Mouse (Mus musculus): Measurements from ENCODE around the gene Arid5b. TPM values are rescaled to one million over a fixed set of nuclear protein-coding genes. Genes with fewer than 3 reads are reported as not detected.

The Arid5b gene
- total and polyA plus RNA-seq, 2 experiments from 2014 or later = 11.4 to 14.5 TPM

DNA sequence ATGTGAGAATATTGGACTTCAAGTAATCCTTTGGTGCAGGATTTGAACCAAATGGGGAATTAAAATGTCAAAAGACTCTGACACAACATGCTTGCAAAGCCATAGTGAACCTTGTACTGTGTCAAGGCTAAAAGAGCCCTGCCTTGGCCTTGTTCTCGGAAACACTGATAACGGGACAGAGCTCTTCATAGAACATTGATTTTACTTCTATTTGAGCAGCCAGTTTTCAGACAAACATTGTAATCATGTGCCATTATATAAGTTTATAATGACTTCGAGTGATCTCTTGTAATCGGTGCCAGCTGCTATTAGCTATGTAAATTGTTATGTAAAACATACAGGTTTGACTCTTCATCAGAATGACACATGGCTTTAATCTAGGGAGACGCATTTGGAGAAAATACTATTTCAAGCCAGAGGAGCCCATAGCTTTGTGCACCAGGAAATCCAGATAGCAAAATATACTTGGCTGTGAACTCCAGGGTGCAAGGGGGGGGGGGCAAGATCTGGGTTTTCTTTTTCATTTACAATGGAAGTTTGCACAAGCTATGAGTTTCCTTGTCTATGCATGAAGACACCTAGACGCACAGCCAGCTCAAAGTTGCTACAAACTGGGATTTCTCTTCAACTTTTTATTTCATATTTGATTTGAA, 150.8 kb downstream of the Arid5b start:
- no peak for DNase-seq (ENCODE audit: low spot score)
- Histone ChIP-seq H3K4me2 (ENCODE audit: low read depth, low read length) (peak overlapping the region; percentile 29; the same call in 1 of the 2 replicates), H3K36me3 (replicated peaks; ENCODE audit: control insufficient read depth, insufficient read depth, low read length) (peaks cover 52% of the 10 kb centered on the region), H3K27ac (ENCODE audit: low read depth) (peak overlapping the region; percentile 82), H3K4me3 (ENCODE audit: low read depth, low read length) (no peak overlapping the region), H3K9me3 (replicated peaks; ENCODE audit: control insufficient read depth, low read length) (no peaks in the 10 kb centered on the region), H3K27me3 (ENCODE audit: control insufficient read depth, insufficient read depth, low read length) (no peaks in the 10 kb centered on the region), H3K4me1 (ENCODE audit: control insufficient read depth, insufficient read depth) (peaks cover 74% of the 10 kb centered on the region), H3K9ac (replicated peaks; ENCODE audit: low read depth, low read length) (no peak overlapping the region; the same call in 1 of the 2 replicates)
- ATAC-seq (ENCODE audit: insufficient read depth, low read depth) = no peak
- TF ChIP-seq EP300 (IDR thresholded peaks at IDR 0.05; ENCODE audit: low read depth) (no peak; the same call in 1 of the 2 replicates), CTCF (IDR thresholded peaks at IDR 0.05; ENCODE audit: low read depth) (no peak)
- 28% methylated on average over 6 of the region's 6 CpGs for WGBS

- peaks cover 67% of the 10 kb centered on the region for H3K4me1 ChIP-seq (ENCODE audit: control insufficient read depth, insufficient read depth)
- WGBS = 10% methylated on average over 2 of the region's 2 CpGs
- H3K27ac ChIP-seq (ENCODE audit: low read depth) = peak overlapping the region; percentile 82
- no peak for DNase-seq (ENCODE audit: low spot score)
- TF ChIP-seq EP300 (IDR thresholded peaks at IDR 0.05; ENCODE audit: low read depth) (no peak), CTCF (IDR thresholded peaks at IDR 0.05; ENCODE audit: low read depth) (no peak)
- peaks cover 48% of the 10 kb centered on the region for H3K36me3 ChIP-seq (replicated peaks; ENCODE audit: control insufficient read depth, insufficient read depth, low read length)
- H3K9me3 ChIP-seq (replicated peaks; ENCODE audit: control insufficient read depth, low read length) = no peaks in the 10 kb centered on the region
- no peak overlapping the region for H3K9ac ChIP-seq (replicated peaks; ENCODE audit: low read depth, low read length)
- H3K4me2 ChIP-seq (ENCODE audit: low read depth, low read length) = no peak overlapping the region
- H3K27me3 ChIP-seq (ENCODE audit: control insufficient read depth, insufficient read depth, low read length) = no peaks in the 10 kb centered on the region
- H3K4me3 ChIP-seq (ENCODE audit: low read depth, low read length) = no peak overlapping the region
- no peak for ATAC-seq (ENCODE audit: insufficient read depth, low read depth)
These were observed 151.4 kb downstream of the Arid5b start for GRCm38 (mm10) chr10:68127104-68127503.

DNA sequence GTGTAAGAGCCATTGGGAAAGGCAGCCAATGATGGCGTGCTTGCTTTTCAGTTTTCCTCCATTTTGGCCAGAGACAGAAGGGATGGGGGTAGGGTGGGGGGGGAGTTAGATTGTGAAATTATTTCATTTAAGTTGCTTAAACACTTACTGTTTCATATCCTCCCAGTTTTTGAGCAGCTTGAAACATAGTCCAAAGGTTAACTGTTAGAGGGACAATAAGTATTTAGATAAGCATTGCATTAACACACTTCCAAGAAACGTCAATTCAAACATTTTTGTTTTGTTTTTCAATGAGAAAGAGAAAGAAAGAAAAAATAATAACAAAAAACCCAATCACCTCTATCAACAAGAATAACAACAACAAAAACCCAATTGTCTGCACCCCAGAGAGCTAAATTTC, 152.0 kb downstream of the Arid5b start:
- H3K36me3 ChIP-seq (replicated peaks; ENCODE audit: control insufficient read depth, insufficient read depth, low read length) = peaks cover 49% of the 10 kb centered on the region
- no peaks in the 10 kb centered on the region for H3K27me3 ChIP-seq (ENCODE audit: control insufficient read depth, insufficient read depth, low read length)
- peak overlapping the region; percentile 82; the same call in 1 of the 2 replicates for H3K27ac ChIP-seq (ENCODE audit: low read depth)
- H3K4me1 ChIP-seq (ENCODE audit: control insufficient read depth, insufficient read depth) = peaks cover 64% of the 10 kb centered on the region
- ATAC-seq (ENCODE audit: insufficient read depth, low read depth) (no peak), DNase-seq (ENCODE audit: low spot score) (no peak)
- no peak overlapping the region for H3K4me2 ChIP-seq (ENCODE audit: low read depth, low read length)
- 69% methylated on average over 2 of the region's 2 CpGs for WGBS
- no peak for TF ChIP-seq EP300 (IDR thresholded peaks at IDR 0.05; ENCODE audit: low read depth)
- TF ChIP-seq CTCF (IDR thresholded peaks at IDR 0.05; ENCODE audit: low read depth) = no peak
- no peak overlapping the region for H3K4me3 ChIP-seq (ENCODE audit: low read depth, low read length)
- no peaks in the 10 kb centered on the region for H3K9me3 ChIP-seq (replicated peaks; ENCODE audit: control insufficient read depth, low read length)
- H3K9ac ChIP-seq (replicated peaks; ENCODE audit: low read depth, low read length) = no peak overlapping the region

DNA sequence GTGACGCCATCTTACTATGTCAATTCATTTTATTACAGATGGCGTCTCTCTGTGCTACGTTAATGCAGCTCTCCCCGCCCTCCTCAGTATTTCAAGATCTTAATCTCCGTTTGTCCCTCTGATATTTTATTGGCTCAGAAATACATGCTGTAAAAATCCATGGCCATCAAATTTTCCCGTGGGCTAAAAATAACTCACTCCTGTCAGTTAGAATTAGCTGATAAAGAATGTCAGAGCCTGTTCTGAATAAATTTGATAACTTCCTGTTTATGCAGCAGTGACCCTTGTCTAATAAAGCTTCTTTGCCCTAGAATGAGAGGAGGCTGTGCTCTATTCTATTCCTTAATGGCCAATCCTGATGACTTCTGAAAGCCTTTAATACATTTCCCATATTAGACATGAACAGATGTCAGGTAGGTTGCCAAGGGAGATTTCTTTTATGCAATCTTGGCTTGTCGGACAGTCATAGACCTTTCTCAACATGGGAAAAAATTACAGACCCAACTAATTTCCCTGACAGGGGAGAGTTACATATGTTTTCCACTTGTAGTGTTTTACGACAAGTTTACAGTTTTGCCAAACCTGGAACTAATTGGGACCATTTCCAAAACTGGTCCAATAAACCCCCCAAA, 152.5 kb downstream of the Arid5b start:
- Histone ChIP-seq H3K27ac (ENCODE audit: low read depth) (peak overlapping the region; percentile 25), H3K4me3 (ENCODE audit: low read depth, low read length) (no peak overlapping the region), H3K36me3 (replicated peaks; ENCODE audit: control insufficient read depth, insufficient read depth, low read length) (peaks cover 49% of the 10 kb centered on the region), H3K27me3 (ENCODE audit: control insufficient read depth, insufficient read depth, low read length) (no peaks in the 10 kb centered on the region), H3K9me3 (replicated peaks; ENCODE audit: control insufficient read depth, low read length) (no peaks in the 10 kb centered on the region), H3K4me1 (ENCODE audit: control insufficient read depth, insufficient read depth) (peaks cover 59% of the 10 kb centered on the region), H3K4me2 (ENCODE audit: low read depth, low read length) (no peak overlapping the region), H3K9ac (replicated peaks; ENCODE audit: low read depth, low read length) (no peak overlapping the region)
- ATAC-seq (ENCODE audit: insufficient read depth, low read depth) (no peak), DNase-seq (ENCODE audit: low spot score) (no peak)
- WGBS = 45% methylated on average over 8 of the region's 8 CpGs
- TF ChIP-seq CTCF (IDR thresholded peaks at IDR 0.05; ENCODE audit: low read depth) (no peak), EP300 (IDR thresholded peaks at IDR 0.05; ENCODE audit: low read depth) (peak; percentile 51; the same call in 1 of the 2 replicates)

- H3K9me3 ChIP-seq (replicated peaks; ENCODE audit: control insufficient read depth, low read length) = no peaks in the 10 kb centered on the region
- H3K36me3 ChIP-seq (replicated peaks; ENCODE audit: control insufficient read depth, insufficient read depth, low read length) = peaks cover 48% of the 10 kb centered on the region
- DNase-seq (ENCODE audit: low spot score) (no peak), ATAC-seq (ENCODE audit: insufficient read depth, low read depth) (no peak)
- no peak overlapping the region for H3K4me2 ChIP-seq (ENCODE audit: low read depth, low read length)
- 63% methylated on average over 2 of the region's 2 CpGs for WGBS
- no peak overlapping the region for H3K9ac ChIP-seq (replicated peaks; ENCODE audit: low read depth, low read length)
- no peak overlapping the region for H3K4me3 ChIP-seq (ENCODE audit: low read depth, low read length)
- no peaks in the 10 kb centered on the region for H3K27me3 ChIP-seq (ENCODE audit: control insufficient read depth, insufficient read depth, low read length)
- H3K27ac ChIP-seq (ENCODE audit: low read depth) = no peak overlapping the region
- no peak for TF ChIP-seq CTCF (IDR thresholded peaks at IDR 0.05; ENCODE audit: low read depth)
- no peak for TF ChIP-seq EP300 (IDR thresholded peaks at IDR 0.05; ENCODE audit: low read depth)
- H3K4me1 ChIP-seq (ENCODE audit: control insufficient read depth, insufficient read depth) = peaks cover 58% of the 10 kb centered on the region
These were observed 153.6 kb downstream of the Arid5b start for GRCm38 (mm10) chr10:68124985-68125384.

Data from heart, postnatal 0 days (tissue).